Comparison of ENCODE assay signal across 14 mouse cellular contexts in genomic region chr2:65320975-65321374, GRCm38 (mm10). TPM values are rescaled to one million over a fixed set of nuclear protein-coding genes. Genes with fewer than 3 reads are reported as not detected.
DNase-seq lines count a peak whose midpoint lies in the region; ATAC-seq lines count a peak whose summit lies in the region.
"Had no signal": no experiment of that assay in that cellular context is flagged by ENCODE, and none has a peak within 500 bp of the region (broad histone marks: within the 10 kb centered on the region; RNA-seq: fewer than 3 reads in every experiment).

No protein-coding gene starts in this region.

- no peak overlapping the region for H3K27ac ChIP-seq in kidney, embryonic 14.5 days (ENCODE audit: low read depth, low read length)
- H3K27ac ChIP-seq: gastrocnemius, adult 2 months; hindbrain, embryonic 12.5 days; limb, embryonic 13.5 days had no signal

- DNase-seq in kidney, adult 18-20 months = peak; percentile 37
- peak; percentile 47 for DNase-seq in adipocyte (ENCODE audit: low spot score)
- DNase-seq in adrenal gland, postnatal 36 days = peak; percentile 81 to 83
- peak; percentile 71 to 75 for DNase-seq in kidney, postnatal 36 days
- no peak for DNase-seq in c-Kit-positive CD71-positive TER-119-positive erythroid progenitor cells, embryonic 14.5 days (ENCODE audit: low spot score)
- DNase-seq in urinary bladder, postnatal 4 days (ENCODE audit: low spot score in 2 of 2) = no peak
- DNase-seq: embryo, embryonic 11 days; gastrocnemius, adult 2 months; layer of hippocampus, adult 9-11 months had no signal

- no peaks in the 10 kb centered on the region for H3K27me3 ChIP-seq in kidney, embryonic 14.5 days (ENCODE audit: control insufficient read depth, insufficient read depth, low read length)
- H3K27me3 ChIP-seq: hindbrain, embryonic 12.5 days; limb, embryonic 13.5 days; midbrain, embryonic 15.5 days had no signal

- ATAC-seq in kidney, embryonic 14.5 days (ENCODE audit: low FRiP score, low TSS enrichment) = no peak
- ATAC-seq: lung, postnatal 0 days had no signal

- H3K36me3 ChIP-seq in kidney, embryonic 14.5 days (ENCODE audit: control insufficient read depth, insufficient read depth, low read length) = no peaks in the 10 kb centered on the region
- H3K36me3 ChIP-seq: hindbrain, embryonic 12.5 days; limb, embryonic 13.5 days; midbrain, embryonic 15.5 days had no signal

- H3K9ac ChIP-seq in kidney, embryonic 14.5 days (ENCODE audit: low read depth, low read length) = no peak overlapping the region
- H3K9ac ChIP-seq: hindbrain, embryonic 12.5 days; limb, embryonic 13.5 days; midbrain, embryonic 15.5 days had no signal

- no peak overlapping the region for H3K4me2 ChIP-seq in kidney, embryonic 14.5 days (replicated peaks; ENCODE audit: low read depth, low read length)
- H3K4me2 ChIP-seq: hindbrain, embryonic 12.5 days; limb, embryonic 13.5 days; midbrain, embryonic 15.5 days had no signal

- no peaks in the 10 kb centered on the region for H3K9me3 ChIP-seq in kidney, embryonic 14.5 days (ENCODE audit: control insufficient read depth, low read length)
- H3K9me3 ChIP-seq: hindbrain, embryonic 12.5 days; limb, embryonic 13.5 days; midbrain, embryonic 15.5 days had no signal

- H3K4me3 ChIP-seq in kidney, embryonic 14.5 days (ENCODE audit: low read length) = no peak overlapping the region
- H3K4me3 ChIP-seq: gastrocnemius, adult 2 months; hindbrain, embryonic 12.5 days; limb, embryonic 13.5 days; midbrain, embryonic 15.5 days had no signal

- no peaks in the 10 kb centered on the region for H3K4me1 ChIP-seq in kidney, embryonic 14.5 days (ENCODE audit: control insufficient read depth, insufficient read depth, low read length)

- 63% methylated on average over 2 of the region's 2 CpGs for WGBS in kidney, embryonic 14.5 days

RNA-seq across cellular contexts. Expression of gene Slc38a11, which starts 42.9 kb away (rescaled TPM):
- 0.17 and 0.73 TPM in 2 replicates for polyA plus RNA-seq in kidney, embryonic 14.5 days (2014; fragmentation: Nextera tagmentation; extraction: Ambion mirVana)
- total RNA-seq in adrenal gland, postnatal 36 days (2021) = 10 to 100 TPM; 14.7 to 19.4 TPM

Comparison
In these comparisons a context has a peak if more than half of its experiments do, and no peak if none do; other contexts are left out.
1. DNase-seq: peak in kidney, adult 18-20 months (single experiment), adipocyte (single experiment), adrenal gland, postnatal 36 days (2 of 2) and kidney, postnatal 36 days (2 of 2); none in c-Kit-positive CD71-positive TER-119-positive erythroid progenitor cells, embryonic 14.5 days (single experiment) and urinary bladder, postnatal 4 days (0 of 2).